Mouse (Mus musculus): ENCODE data around the gene Aff1.

The Aff1 gene

GRCm38 (mm10) chr5:103691624-103692530 is at the start of gene Aff1:
Gene Aff1, plus strand, starts transcription at chr5:103692374.
- in situ Hi-C loops (cut with MboI, MseI): no loop called here

GRCm38 (mm10) chr5:103644167-103644566 is 48.0 kb upstream of the Aff1 start:
- in situ Hi-C loops (cut with MboI, MseI): no loop called here

GRCm38 (mm10) chr5:103647320-103647719 is 44.9 kb upstream of the Aff1 start:
- in situ Hi-C loops (cut with MboI, MseI): no loop called here

- in situ Hi-C loops (cut with MboI, MseI): no loop called here
Observed at GRCm38 (mm10) chr5:103654225-103654624, 37.9 kb upstream of the Aff1 start.

- in situ Hi-C loops (cut with MboI, MseI): loop anchor here (5.0 kb wide), 1 partner anchor 307 kb away; no protein-coding TSS in a partner anchor
Observed at GRCm38 (mm10) chr5:103654780-103655179, 37.4 kb upstream of the Aff1 start.

GRCm38 (mm10) chr5:103655346-103656118 is 36.6 kb upstream of the Aff1 start, which contains the start of gene 1700016H13Rik:
Gene 1700016H13Rik, minus strand, starts transcription at chr5:103656010.
- in situ Hi-C loops (cut with MboI, MseI): loop anchor here (5.0 kb wide), 1 partner anchor 308 kb away; no protein-coding TSS in a partner anchor

GRCm38 (mm10) chr5:103658921-103659320 is 33.3 kb upstream of the Aff1 start:
- in situ Hi-C loops (cut with MboI, MseI): loop anchor here (5.0 kb wide), 1 partner anchor 312 kb away; no protein-coding TSS in a partner anchor

GRCm38 (mm10) chr5:103659571-103659970 is 32.6 kb upstream of the Aff1 start:
- in situ Hi-C loops (cut with MboI, MseI): loop anchor here (5.0 kb wide), 1 partner anchor 312 kb away; no protein-coding TSS in a partner anchor

- in situ Hi-C loops (cut with MboI, MseI): no loop called here
Observed at GRCm38 (mm10) chr5:103664932-103665331, 27.2 kb upstream of the Aff1 start.

- in situ Hi-C loops (cut with MboI, MseI): no loop called here
Observed at GRCm38 (mm10) chr5:103665876-103666275, 26.3 kb upstream of the Aff1 start.

- in situ Hi-C loops (cut with MboI, MseI): loop anchor here in 1 of 2 experiments (10.0 kb wide), 1 partner anchor 243 kb away; the partner anchor contains the start of gene Klhl8
Observed at GRCm38 (mm10) chr5:103671858-103672257, 20.3 kb upstream of the Aff1 start.

GRCm38 (mm10) chr5:103673611-103674010 is 18.6 kb upstream of the Aff1 start:
- in situ Hi-C loops (cut with MboI, MseI): loop anchor here in 1 of 2 experiments (10.0 kb wide), 1 partner anchor 241 kb away; the partner anchor contains the start of gene Klhl8

GRCm38 (mm10) chr5:103674482-103674881 is 17.7 kb upstream of the Aff1 start:
- in situ Hi-C loops (cut with MboI, MseI): loop anchor here in 1 of 2 experiments (10.0 kb wide), 1 partner anchor 240 kb away; the partner anchor contains the start of gene Klhl8

- in situ Hi-C loops (cut with MboI, MseI): loop anchor here (5.0 to 10.0 kb wide), 2 partner anchors 146 to 238 kb away; partner anchors contain the start of gene Klhl8 (in 1 of the 2)
Observed at GRCm38 (mm10) chr5:103676289-103676881, 15.8 kb upstream of the Aff1 start.

GRCm38 (mm10) chr5:103677894-103678293 is 14.3 kb upstream of the Aff1 start:
- in situ Hi-C loops (cut with MboI, MseI): loop anchor here (5.0 to 10.0 kb wide), 2 partner anchors 144 to 237 kb away; partner anchors contain the start of gene Klhl8 (in 1 of the 2)

- in situ Hi-C loops (cut with MboI, MseI): loop anchor here (5.0 to 10.0 kb wide), 2 partner anchors 143 to 236 kb away; partner anchors contain the start of gene Klhl8 (in 1 of the 2)
Observed at GRCm38 (mm10) chr5:103678974-103679373, 13.2 kb upstream of the Aff1 start.

GRCm38 (mm10) chr5:103680381-103680780 is 11.8 kb upstream of the Aff1 start:
- in situ Hi-C loops (cut with MboI, MseI): no loop called here

- in situ Hi-C loops (cut with MboI, MseI): no loop called here
Observed at GRCm38 (mm10) chr5:103681824-103682223, 10.3 kb upstream of the Aff1 start.

GRCm38 (mm10) chr5:103689645-103690044 is 2.5 kb upstream of the Aff1 start:
- in situ Hi-C loops (cut with MboI, MseI): no loop called here

- in situ Hi-C loops (cut with MboI, MseI): no loop called here
Observed at GRCm38 (mm10) chr5:103690190-103690589, 2.0 kb upstream of the Aff1 start.

GRCm38 (mm10) chr5:103691171-103691570 is 1.0 kb upstream of the Aff1 start:
- in situ Hi-C loops (cut with MboI, MseI): no loop called here
